Mouse (Mus musculus) bone marrow, adult 2 months (tissue): Measurements from ENCODE around the gene Olfr1282. TPM values are rescaled to one million over a fixed set of nuclear protein-coding genes. Genes with fewer than 3 reads are reported as not detected.
"Not testable (repeated sequence)": the region's sequence is repeated elsewhere in the genome, so short reads cannot be mapped to it uniquely, and the experiment has no call there.

ENCODE experiments used
- H3K27ac ChIP-seq: fragments of 200-500 bp; 2 replicates; pipeline ENCODE4 v1.5.1; 2012; ENCODE audit warnings: low read depth, mild to moderate bottlenecking, control low read depth, inconsistent platforms, low read length; ENCODE audit not compliant: control insufficient read depth, poor library complexity, insufficient read depth
- H3K4me1 ChIP-seq: fragments of 200-500 bp; 2 replicates; pipeline ENCODE4 v1.6.1; 2011; ENCODE audit warnings: low read length; ENCODE audit not compliant: control insufficient read depth, insufficient read depth
- H3K4me3 ChIP-seq: fragments of 200-500 bp; replicated peaks from 2 replicates; pipeline ENCODE3; 2011; ENCODE audit warnings: mild to moderate bottlenecking, low read depth, low read length, control low read depth; ENCODE audit not compliant: control insufficient read depth
- CTCF ChIP-seq: fragments of 200-500 bp; IDR thresholded peaks from 2 replicates; pipeline ENCODE4 v1.5.1; 2011; ENCODE audit warnings: low read length, control low read depth; ENCODE audit not compliant: control insufficient read depth, insufficient read depth
- POLR2A ChIP-seq: fragments of 200-500 bp; IDR thresholded peaks from 2 replicates; pipeline ENCODE4 v1.6.1; 2011; ENCODE audit warnings: low read depth, mild to moderate bottlenecking, control low read depth, low read length, borderline replicate concordance; ENCODE audit not compliant: control insufficient read depth
- WGBS: fragments of 180-500 bp; shearing (Covaris S2); methylation state at CpG from one replicate; pipeline ENCODE4 v1.1.7; 2018; 5-methylcytosine and 5-hydroxymethylcytosine counted together
- polyA plus RNA-seq: library from polyadenylated mRNA; stranded (reverse); fragments of >200 nt; gene quantifications from 2 replicates; pipeline ENCODE4 v1.2.4, GENCODE M21; 2011; ENCODE audit warnings: low replicate concordance; ENCODE audit not compliant: missing spikeins, insufficient read depth, insufficient read length

Gene Olfr1282
- not detected in 2 replicates for polyA plus RNA-seq

DNA sequence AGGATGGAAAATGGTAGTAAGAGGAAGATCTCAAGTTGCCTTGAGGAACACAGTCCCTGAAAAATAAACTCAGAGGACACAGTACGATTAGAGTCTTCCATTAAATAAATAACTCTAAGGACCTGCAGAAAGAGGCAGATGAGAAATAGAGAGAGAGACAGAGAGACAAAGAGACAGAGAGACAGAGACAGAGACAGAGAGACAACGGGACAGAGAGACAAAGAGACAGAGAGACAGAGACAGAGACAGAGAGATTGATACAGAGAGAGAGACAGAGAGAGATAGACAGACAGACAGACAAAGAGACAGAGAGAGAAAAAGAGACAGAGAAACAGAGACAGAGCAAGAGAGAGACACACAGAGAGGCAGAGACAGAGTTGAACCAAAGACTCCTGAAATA, at the start of gene Olfr1282:
TSS of gene Olfr1282 (minus strand) at position 101 of the 400 bp plus-strand sequence.
- 65% methylated on average over 2 of the region's 2 CpGs for WGBS
- H3K4me1 ChIP-seq = no peaks in the 10 kb centered on the region
- H3K4me3 ChIP-seq = no peak within 1 kb of the TSS
- TF ChIP-seq POLR2A (no peak), CTCF (no peak)
- no peak within 1 kb of the TSS for H3K27ac ChIP-seq

DNA sequence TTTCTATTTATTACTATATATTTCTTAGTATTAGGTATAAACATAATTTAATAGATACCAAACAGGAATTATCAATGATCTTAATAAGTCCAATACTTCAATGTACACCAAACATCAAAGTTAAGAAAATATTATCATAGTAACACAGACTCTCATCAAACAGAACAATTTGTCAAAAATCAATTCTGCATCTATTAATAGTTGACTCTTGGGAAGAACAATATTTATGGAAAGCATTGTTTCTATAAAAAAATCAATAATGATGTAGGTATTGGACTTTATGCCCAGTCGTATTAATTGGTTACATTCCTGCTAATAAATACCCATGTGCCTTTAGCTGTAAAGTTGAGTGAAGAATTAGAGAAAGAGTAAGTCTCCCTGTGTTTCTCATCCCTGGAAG, 39.3 kb upstream of the Olfr1282 start, which contains the start of gene Olfr1284:
TSS of gene Olfr1284 (plus strand) at position 301 of the 400 bp plus-strand sequence.
- no peaks in the 10 kb centered on the region for H3K4me1 ChIP-seq
- H3K27ac ChIP-seq = no peak within 1 kb of the TSS
- no peak for TF ChIP-seq POLR2A
- TF ChIP-seq CTCF = no peak
- no peak within 1 kb of the TSS for H3K4me3 ChIP-seq
- WGBS = 81% methylated on average over 1 of the region's 1 CpGs

DNA sequence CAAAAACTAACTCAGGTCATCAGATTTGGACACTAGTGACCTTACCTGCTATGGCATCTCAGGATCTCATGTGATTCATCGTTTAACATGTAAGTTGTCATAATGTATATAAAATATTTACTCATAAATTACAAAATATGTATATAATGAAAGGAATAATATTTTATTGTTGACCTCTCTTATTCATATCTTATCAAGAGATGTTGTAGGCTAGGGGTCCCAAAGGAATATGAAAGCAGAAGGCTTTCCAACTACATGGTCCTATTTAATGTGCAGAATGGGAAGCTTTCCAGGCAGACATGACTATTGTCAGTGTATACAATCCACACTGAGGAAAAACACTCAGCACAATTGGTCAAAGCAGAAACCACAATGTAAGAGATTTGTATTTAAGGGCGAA, 30.6 kb upstream of the Olfr1282 start, which contains the start of gene Olfr1283:
TSS of gene Olfr1283 (plus strand) at position 301 of the 400 bp plus-strand sequence.
- 70% methylated on average over 2 of the region's 2 CpGs for whole genome bisulfite sequencing
- no peak within 1 kb of the TSS for H3K27ac ChIP-seq
- H3K4me3 ChIP-seq = no peak within 1 kb of the TSS
- H3K4me1 ChIP-seq = no peaks in the 10 kb centered on the region
- no peak for TF ChIP-seq CTCF
- no peak for TF ChIP-seq POLR2A

DNA sequence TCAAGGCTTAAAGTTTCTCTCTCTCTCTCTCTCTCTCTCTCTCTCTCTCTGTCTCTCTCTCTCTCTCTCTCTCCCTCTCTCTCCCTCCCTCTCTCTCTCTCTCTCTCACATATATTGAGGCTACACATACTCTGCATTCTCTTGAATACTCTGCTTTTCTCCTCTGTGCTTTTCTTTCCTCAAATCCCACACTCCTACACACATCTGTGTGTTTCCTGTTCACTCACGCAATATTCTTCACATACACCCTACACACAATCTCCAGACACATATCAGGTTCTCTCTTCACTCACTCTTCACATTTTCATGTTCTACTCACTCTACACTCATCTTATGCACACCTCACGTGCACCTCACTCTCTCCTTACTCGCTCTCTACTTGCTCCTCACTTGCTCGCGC, 2.2 kb downstream of the Olfr1282 start:
- H3K4me3 ChIP-seq, H3K27ac ChIP-seq, H3K4me1 ChIP-seq: not testable (repeated sequence)
- WGBS = 78% methylated on average over 5 of the region's 5 CpGs

DNA sequence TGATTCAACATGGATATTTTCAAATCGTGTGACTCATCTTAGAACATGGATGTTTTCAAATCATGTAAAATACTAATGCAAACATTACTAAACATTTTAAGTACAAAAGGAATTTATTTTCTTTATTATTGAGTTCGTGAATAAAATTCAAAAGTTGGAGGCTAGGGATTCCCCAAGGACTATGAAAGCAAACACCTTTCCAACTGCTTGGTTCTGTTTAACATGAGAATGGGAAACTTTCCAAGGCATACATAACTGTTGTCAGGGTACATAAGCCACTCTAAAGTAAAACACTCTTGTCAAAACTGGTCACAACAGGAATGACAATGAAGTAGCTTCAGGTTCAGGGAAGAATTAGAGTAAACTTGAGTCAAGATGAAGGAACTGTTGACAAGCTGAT, 9.7 kb downstream of the Olfr1282 start, which contains the start of gene Olfr1281:
TSS of gene Olfr1281 (plus strand) at position 301 of the 400 bp plus-strand sequence.
- no peak for TF ChIP-seq CTCF
- TF ChIP-seq POLR2A = no peak
- no peak within 1 kb of the TSS for H3K27ac ChIP-seq
- WGBS = 57% methylated on average over 2 of the region's 2 CpGs
- H3K4me1 ChIP-seq = no peaks in the 10 kb centered on the region
- no peak within 1 kb of the TSS for H3K4me3 ChIP-seq

DNA sequence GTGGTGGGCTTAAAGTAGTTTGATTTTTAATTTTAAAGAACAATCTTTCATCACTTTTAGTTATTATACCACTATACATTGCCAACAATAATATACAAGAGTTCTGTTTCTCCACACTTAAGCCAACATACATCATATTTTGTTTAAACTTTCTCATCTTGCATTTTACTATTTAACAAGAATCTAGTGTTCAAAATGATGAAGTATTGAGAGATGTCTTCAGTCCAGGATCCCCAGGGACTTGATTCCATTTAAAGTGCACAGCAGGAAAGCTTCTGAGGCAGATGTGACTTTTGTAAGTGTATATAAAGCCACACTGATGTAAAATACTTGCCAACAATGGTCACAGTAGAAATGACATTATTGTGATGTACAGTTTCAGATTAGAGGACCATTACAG, 22.2 kb downstream of the Olfr1282 start, which contains the start of gene Olfr1280:
TSS of gene Olfr1280 (plus strand) at position 301 of the 400 bp plus-strand sequence.
- TF ChIP-seq CTCF (no peak), POLR2A (no peak)
- no peak within 1 kb of the TSS for H3K27ac ChIP-seq

DNA sequence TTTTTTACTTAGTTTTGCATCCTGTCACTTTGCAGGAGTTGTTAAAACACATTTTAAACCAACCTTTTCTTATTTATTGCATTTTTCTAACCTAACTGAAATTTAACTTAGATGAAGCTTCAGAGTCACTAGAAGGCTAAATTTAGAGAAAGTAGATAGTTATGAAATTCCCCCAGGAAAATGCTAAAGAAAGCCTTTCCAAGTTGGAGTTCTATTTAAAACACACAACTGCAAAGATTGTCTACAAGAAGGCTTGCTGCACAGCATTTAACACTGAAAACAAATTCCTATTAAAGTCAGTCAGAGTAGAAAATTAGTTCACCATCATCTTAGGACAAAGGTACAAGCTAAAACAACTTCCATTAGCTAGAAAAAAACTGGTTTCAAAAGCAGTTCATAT, 35.5 kb downstream of the Olfr1282 start, which contains the start of gene Olfr1279:
TSS of gene Olfr1279 (plus strand) at position 262 of the 400 bp plus-strand sequence.
- no peak within 1 kb of the TSS for H3K4me3 ChIP-seq
- no peak within 1 kb of the TSS for H3K27ac ChIP-seq
- no peaks in the 10 kb centered on the region for H3K4me1 ChIP-seq
- TF ChIP-seq CTCF (no peak), POLR2A (no peak)

More for the DNA sequence above, 22.2 kb downstream of the Olfr1282 start, which contains the start of gene Olfr1280:
- no peaks in the 10 kb centered on the region for H3K4me1 ChIP-seq
- no peak within 1 kb of the TSS for H3K4me3 ChIP-seq

DNA sequence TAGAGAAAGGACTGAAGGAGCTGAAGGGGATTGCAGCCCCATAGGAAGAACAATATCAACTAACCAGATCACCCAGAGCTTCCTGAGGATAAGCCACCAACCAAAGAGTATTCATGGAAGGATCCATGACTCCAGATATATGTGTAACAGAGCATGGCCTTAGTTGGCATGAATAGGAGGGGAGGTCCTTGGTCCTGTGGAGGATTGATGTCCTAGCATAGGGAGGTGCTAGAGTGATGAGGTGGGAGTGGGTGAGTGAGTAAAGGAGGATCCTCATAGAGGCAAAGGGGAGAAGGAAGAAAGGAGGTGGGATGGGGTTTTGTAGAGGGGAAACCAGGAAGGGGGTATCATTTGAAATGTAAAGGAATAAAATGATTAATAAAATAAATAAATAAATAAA, 37.3 kb downstream of the Olfr1282 start:
- Histone ChIP-seq H3K4me1 (no peaks in the 10 kb centered on the region), H3K4me3 (no peak overlapping the region), H3K27ac (no peak overlapping the region)
- no peak for TF ChIP-seq POLR2A
- no peak for TF ChIP-seq CTCF

DNA sequence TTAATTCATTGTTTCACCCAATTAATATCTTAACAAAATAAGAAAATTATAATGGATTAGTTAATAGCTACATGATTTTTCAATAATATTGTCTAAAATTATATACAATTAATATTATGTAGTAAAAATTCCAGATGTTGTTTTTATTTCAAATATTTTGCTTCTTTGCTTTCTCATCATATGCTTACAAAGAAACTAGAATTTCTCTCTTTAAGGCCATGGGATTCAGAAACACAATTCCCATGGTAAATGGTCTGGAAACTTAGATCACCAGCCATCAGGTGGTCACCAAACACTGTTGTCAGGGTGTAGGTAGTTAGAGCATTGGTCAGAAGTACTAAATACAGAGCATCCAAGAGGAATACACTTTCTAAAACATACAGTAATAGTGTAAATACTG, 46.0 kb downstream of the Olfr1282 start, which contains the start of gene Olfr1278:
TSS of gene Olfr1278 (plus strand) at position 301 of the 400 bp plus-strand sequence.
- Histone ChIP-seq H3K27ac (no peak within 1 kb of the TSS), H3K4me1 (no peaks in the 10 kb centered on the region), H3K4me3 (no peak within 1 kb of the TSS)
- no peak for TF ChIP-seq POLR2A

Other genes starting within 250 kb of the Olfr1282 start
- gene Gm13941, start 230.1 kb downstream of the Olfr1282 start, polyA plus RNA-seq = not detected in 2 replicates
- gene Gm15130, start 183.1 kb downstream of the Olfr1282 start, polyA plus RNA-seq = not detected in 2 replicates
- gene 4930430A15Rik, start 106.5 kb downstream of the Olfr1282 start, polyA plus RNA-seq = not detected in 2 replicates
- gene Olfr1275, start 100.8 kb downstream of the Olfr1282 start, polyA plus RNA-seq = not detected in 2 replicates
- gene Olfr1276, start 81.6 kb downstream of the Olfr1282 start, polyA plus RNA-seq = not detected in 2 replicates
- gene Olfr1277, start 62.0 kb downstream of the Olfr1282 start, polyA plus RNA-seq = not detected in 2 replicates
- gene Olfr1278, start 45.9 kb downstream of the Olfr1282 start, polyA plus RNA-seq = not detected in 2 replicates
- not detected in 2 replicates for gene Olfr1279, start 35.4 kb downstream of the Olfr1282 start, polyA plus RNA-seq
- not detected in 2 replicates for gene Olfr1280, start 22.1 kb downstream of the Olfr1282 start, polyA plus RNA-seq
- gene Olfr1281, start 9.6 kb downstream of the Olfr1282 start, polyA plus RNA-seq = not detected in 2 replicates
- gene Olfr1283, start 30.7 kb upstream of the Olfr1282 start, polyA plus RNA-seq = not detected in 2 replicates
- gene Olfr1284, start 39.4 kb upstream of the Olfr1282 start, polyA plus RNA-seq = not detected in 2 replicates
- gene Olfr1286, start 87.0 kb upstream of the Olfr1282 start, polyA plus RNA-seq = not detected in 2 replicates
- gene Olfr1287, start 113.1 kb upstream of the Olfr1282 start, polyA plus RNA-seq = not detected in 2 replicates
- gene Olfr1288, start 138.0 kb upstream of the Olfr1282 start, polyA plus RNA-seq = not detected in 2 replicates
- gene Olfr1289, start 144.7 kb upstream of the Olfr1282 start, polyA plus RNA-seq = not detected in 2 replicates
- not detected in 2 replicates for gene Olfr1290, start 157.8 kb upstream of the Olfr1282 start, polyA plus RNA-seq
- not detected in 2 replicates for gene Olfr1291-ps1, start 161.1 kb upstream of the Olfr1282 start, polyA plus RNA-seq
- gene Olfr1293-ps, start 189.1 kb upstream of the Olfr1282 start, polyA plus RNA-seq = 1.2 TPM in 1 of 2 replicates, not detected in the other
- gene Olfr1294, start 204.2 kb upstream of the Olfr1282 start, polyA plus RNA-seq = not detected in 2 replicates
- not detected in 2 replicates for gene Olfr1295, start 233.6 kb upstream of the Olfr1282 start, polyA plus RNA-seq